Mouse (Mus musculus): Measurements from ENCODE around the gene Col25a1. TPM values are rescaled to one million over a fixed set of nuclear protein-coding genes. Genes with fewer than 3 reads are reported as not detected.

Col25a1 gene
- total and polyA plus RNA-seq, 2 experiments from 2014 or later, result 10.6 to 28.0 TPM

GRCm38 (mm10) chr3:130396636-130397035, 265.3 kb downstream of the Col25a1 start:
- Histone ChIP-seq H3K4me2 (ENCODE audit: low read depth, low read length, poor library complexity, severe bottlenecking) (no peak overlapping the region), H3K36me3 (ENCODE audit: insufficient read depth, low read length) (no peaks in the 10 kb centered on the region), H3K9ac (replicated peaks; ENCODE audit: low read length, poor library complexity, severe bottlenecking) (no peak overlapping the region), H3K27ac (ENCODE audit: low read depth, low read length) (no peak overlapping the region), H3K9me3 (ENCODE audit: low read length) (no peaks in the 10 kb centered on the region), H3K27me3 (ENCODE audit: insufficient read depth, low read length) (no peaks in the 10 kb centered on the region), H3K4me1 (ENCODE audit: insufficient read depth, low read length) (no peaks in the 10 kb centered on the region), H3K4me3 (ENCODE audit: low read depth, low read length) (no peak overlapping the region)
- TF ChIP-seq CTCF (IDR thresholded peaks at IDR 0.05), result no peak
- DNase-seq (ENCODE audit: low spot score) (no peak), ATAC-seq (ENCODE audit: low FRiP score) (no peak)

- Histone ChIP-seq H3K27ac (ENCODE audit: low read depth, low read length) (no peak overlapping the region), H3K27me3 (ENCODE audit: insufficient read depth, low read length) (no peaks in the 10 kb centered on the region), H3K4me3 (ENCODE audit: low read depth, low read length) (no peak overlapping the region), H3K9ac (replicated peaks; ENCODE audit: low read length, poor library complexity, severe bottlenecking) (no peak overlapping the region), H3K9me3 (ENCODE audit: low read length) (no peaks in the 10 kb centered on the region), H3K4me1 (ENCODE audit: insufficient read depth, low read length) (no peaks in the 10 kb centered on the region), H3K4me2 (ENCODE audit: low read depth, low read length, poor library complexity, severe bottlenecking) (no peak overlapping the region), H3K36me3 (ENCODE audit: insufficient read depth, low read length) (no peaks in the 10 kb centered on the region)
- no peak for TF ChIP-seq CTCF (IDR thresholded peaks at IDR 0.05)
- 56% methylated on average over 13 of the region's 13 CpGs for WGBS
- ATAC-seq (ENCODE audit: low FRiP score) (no peak), DNase-seq (ENCODE audit: low spot score) (no peak)
These were observed 269.6 kb downstream of the Col25a1 start for GRCm38 (mm10) chr3:130400716-130401559.

- ATAC-seq (ENCODE audit: low FRiP score) (no peak), DNase-seq (ENCODE audit: low spot score) (no peak)
- Histone ChIP-seq H3K4me2 (ENCODE audit: low read depth, low read length, poor library complexity, severe bottlenecking) (no peak overlapping the region), H3K4me3 (ENCODE audit: low read depth, low read length) (no peak overlapping the region), H3K4me1 (ENCODE audit: insufficient read depth, low read length) (no peaks in the 10 kb centered on the region), H3K9me3 (ENCODE audit: low read length) (no peaks in the 10 kb centered on the region), H3K27ac (ENCODE audit: low read depth, low read length) (no peak overlapping the region), H3K9ac (replicated peaks; ENCODE audit: low read length, poor library complexity, severe bottlenecking) (no peak overlapping the region), H3K27me3 (ENCODE audit: insufficient read depth, low read length) (no peaks in the 10 kb centered on the region), H3K36me3 (ENCODE audit: insufficient read depth, low read length) (no peaks in the 10 kb centered on the region)
- TF ChIP-seq CTCF (IDR thresholded peaks at IDR 0.05), result no peak
- WGBS, result 29% methylated on average over 1 of the region's 1 CpGs
These were observed 270.2 kb downstream of the Col25a1 start for GRCm38 (mm10) chr3:130401560-130401852.

- Histone ChIP-seq H3K27ac (ENCODE audit: low read depth, low read length) (no peak overlapping the region), H3K9ac (replicated peaks; ENCODE audit: low read length, poor library complexity, severe bottlenecking) (no peak overlapping the region), H3K27me3 (ENCODE audit: insufficient read depth, low read length) (no peaks in the 10 kb centered on the region), H3K9me3 (ENCODE audit: low read length) (no peaks in the 10 kb centered on the region), H3K36me3 (ENCODE audit: insufficient read depth, low read length) (no peaks in the 10 kb centered on the region), H3K4me2 (ENCODE audit: low read depth, low read length, poor library complexity, severe bottlenecking) (no peak overlapping the region), H3K4me1 (ENCODE audit: insufficient read depth, low read length) (no peaks in the 10 kb centered on the region), H3K4me3 (ENCODE audit: low read depth, low read length) (no peak overlapping the region)
- ATAC-seq (ENCODE audit: low FRiP score) (no peak), DNase-seq (ENCODE audit: low spot score) (peak; percentile 16)
- 31% methylated on average over 8 of the region's 8 CpGs for WGBS
- no peak for TF ChIP-seq CTCF (IDR thresholded peaks at IDR 0.05)
These were observed 273.5 kb downstream of the Col25a1 start for GRCm38 (mm10) chr3:130404525-130405409.

GRCm38 (mm10) chr3:130407201-130407600, 275.9 kb downstream of the Col25a1 start:
- no peak overlapping the region for H3K4me3 ChIP-seq (ENCODE audit: low read depth, low read length)
- no peak for DNase-seq (ENCODE audit: low spot score)
- H3K27ac ChIP-seq (ENCODE audit: low read depth, low read length), result no peak overlapping the region
- no peak overlapping the region for H3K4me2 ChIP-seq (ENCODE audit: low read depth, low read length, poor library complexity, severe bottlenecking)
- ATAC-seq (ENCODE audit: low FRiP score), result no peak
- no peaks in the 10 kb centered on the region for H3K36me3 ChIP-seq (ENCODE audit: insufficient read depth, low read length)
- H3K9me3 ChIP-seq (ENCODE audit: low read length), result no peaks in the 10 kb centered on the region
- H3K4me1 ChIP-seq (ENCODE audit: insufficient read depth, low read length), result no peaks in the 10 kb centered on the region
- no peak for TF ChIP-seq CTCF (IDR thresholded peaks at IDR 0.05)
- no peaks in the 10 kb centered on the region for H3K27me3 ChIP-seq (ENCODE audit: insufficient read depth, low read length)
- H3K9ac ChIP-seq (replicated peaks; ENCODE audit: low read length, poor library complexity, severe bottlenecking), result no peak overlapping the region
- WGBS, result 89% methylated on average over 6 of the region's 6 CpGs

GRCm38 (mm10) chr3:130413239-130413638, 281.9 kb downstream of the Col25a1 start:
- Histone ChIP-seq H3K4me1 (ENCODE audit: insufficient read depth, low read length) (no peaks in the 10 kb centered on the region), H3K9me3 (ENCODE audit: low read length) (no peaks in the 10 kb centered on the region), H3K36me3 (ENCODE audit: insufficient read depth, low read length) (no peaks in the 10 kb centered on the region), H3K27me3 (ENCODE audit: insufficient read depth, low read length) (no peaks in the 10 kb centered on the region), H3K4me2 (ENCODE audit: low read depth, low read length, poor library complexity, severe bottlenecking) (no peak overlapping the region), H3K27ac (ENCODE audit: low read depth, low read length) (no peak overlapping the region), H3K9ac (replicated peaks; ENCODE audit: low read length, poor library complexity, severe bottlenecking) (no peak overlapping the region), H3K4me3 (ENCODE audit: low read depth, low read length) (no peak overlapping the region)
- peak; percentile 30 for DNase-seq (ENCODE audit: low spot score)
- ATAC-seq (ENCODE audit: low FRiP score), result no peak
- TF ChIP-seq CTCF (IDR thresholded peaks at IDR 0.05), result no peak
- WGBS, result 59% methylated on average over 4 of the region's 4 CpGs
